Mouse (Mus musculus): ENCODE data around the gene Tulp4. TPM values are rescaled to one million over a fixed set of nuclear protein-coding genes. Genes with fewer than 3 reads are reported as not detected.

The Tulp4 gene
- polyA plus RNA-seq, 1 experiment: 59.4 TPM

DNA sequence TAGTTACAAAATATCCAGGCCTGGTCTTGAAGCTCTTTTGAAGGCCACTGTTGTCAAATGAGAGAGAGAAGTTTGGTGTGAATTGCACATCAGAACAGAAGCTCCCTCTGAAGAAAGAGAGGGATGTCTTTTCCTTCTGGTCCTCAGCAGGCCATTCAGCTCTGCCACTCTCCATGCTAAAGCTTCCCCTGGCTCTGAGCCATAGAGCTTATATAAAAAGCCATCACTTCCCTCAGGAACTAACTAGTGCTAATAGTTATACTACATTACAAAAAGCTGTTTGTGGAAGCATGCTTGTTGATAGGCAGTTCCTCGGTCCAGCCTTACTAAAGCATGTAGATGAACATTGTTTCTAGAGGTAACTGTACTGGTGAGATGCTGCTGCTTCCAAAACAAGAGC is 89.2 kb downstream of the Tulp4 start:
- H3K4me3 ChIP-seq (ENCODE audit: low read depth, low read length): no peak overlapping the region
- no peak overlapping the region for H3K27ac ChIP-seq (ENCODE audit: insufficient read depth, low read length)
- no peaks in the 10 kb centered on the region for H3K36me3 ChIP-seq (ENCODE audit: control insufficient read depth, insufficient read depth, low read length, poor library complexity, severe bottlenecking)
- no peaks in the 10 kb centered on the region for H3K9me3 ChIP-seq (replicated peaks; ENCODE audit: control insufficient read depth, insufficient read depth, low read length, poor library complexity, severe bottlenecking)
- H3K27me3 ChIP-seq (ENCODE audit: control insufficient read depth, insufficient read depth, low read length, poor library complexity, severe bottlenecking): no peaks in the 10 kb centered on the region
- TF ChIP-seq POLR2A (IDR thresholded peaks at IDR 0.05; ENCODE audit: insufficient read depth, low read length) (no peak), CTCF (IDR thresholded peaks at IDR 0.05; ENCODE audit: low read depth, low read length) (no peak), EP300 (IDR thresholded peaks at IDR 0.05; ENCODE audit: insufficient read depth, low read depth, low read length) (no peak)
- no peaks in the 10 kb centered on the region for H3K4me1 ChIP-seq (ENCODE audit: control insufficient read depth, insufficient read depth, low read length)
- H3K9ac ChIP-seq (ENCODE audit: low read depth, poor library complexity, severe bottlenecking): no peak overlapping the region

DNA sequence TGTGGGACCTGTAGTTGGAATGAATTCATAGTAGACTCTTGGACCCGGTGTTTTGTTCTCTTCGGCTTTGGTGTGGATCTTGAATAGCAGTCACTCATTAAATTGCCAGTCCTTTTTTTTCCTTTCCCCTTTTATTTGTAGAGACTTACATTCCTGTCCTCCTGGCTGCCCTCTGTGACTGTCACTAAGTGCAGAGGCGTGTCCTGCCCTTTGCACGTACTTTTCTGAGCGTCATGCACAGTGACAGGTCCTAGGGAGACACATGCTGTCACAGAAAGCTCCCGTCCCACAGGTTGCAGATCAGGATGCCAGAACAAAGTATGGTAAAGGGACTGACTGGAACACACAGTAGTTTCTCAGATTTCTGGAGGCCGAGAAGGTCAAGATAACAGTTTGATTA is 91.3 kb downstream of the Tulp4 start:
- Histone ChIP-seq H3K36me3 (ENCODE audit: control insufficient read depth, insufficient read depth, low read length, poor library complexity, severe bottlenecking) (no peaks in the 10 kb centered on the region), H3K9ac (ENCODE audit: low read depth, poor library complexity, severe bottlenecking) (no peak overlapping the region), H3K27ac (ENCODE audit: insufficient read depth, low read length) (no peak overlapping the region), H3K9me3 (replicated peaks; ENCODE audit: control insufficient read depth, insufficient read depth, low read length, poor library complexity, severe bottlenecking) (no peaks in the 10 kb centered on the region), H3K4me3 (ENCODE audit: low read depth, low read length) (no peak overlapping the region), H3K4me1 (ENCODE audit: control insufficient read depth, insufficient read depth, low read length) (no peaks in the 10 kb centered on the region), H3K27me3 (ENCODE audit: control insufficient read depth, insufficient read depth, low read length, poor library complexity, severe bottlenecking) (no peaks in the 10 kb centered on the region)
- TF ChIP-seq CTCF (IDR thresholded peaks at IDR 0.05; ENCODE audit: low read depth, low read length): no peak
- TF ChIP-seq EP300 (IDR thresholded peaks at IDR 0.05; ENCODE audit: insufficient read depth, low read depth, low read length): no peak
- no peak for TF ChIP-seq POLR2A (IDR thresholded peaks at IDR 0.05; ENCODE audit: insufficient read depth, low read length)

DNA sequence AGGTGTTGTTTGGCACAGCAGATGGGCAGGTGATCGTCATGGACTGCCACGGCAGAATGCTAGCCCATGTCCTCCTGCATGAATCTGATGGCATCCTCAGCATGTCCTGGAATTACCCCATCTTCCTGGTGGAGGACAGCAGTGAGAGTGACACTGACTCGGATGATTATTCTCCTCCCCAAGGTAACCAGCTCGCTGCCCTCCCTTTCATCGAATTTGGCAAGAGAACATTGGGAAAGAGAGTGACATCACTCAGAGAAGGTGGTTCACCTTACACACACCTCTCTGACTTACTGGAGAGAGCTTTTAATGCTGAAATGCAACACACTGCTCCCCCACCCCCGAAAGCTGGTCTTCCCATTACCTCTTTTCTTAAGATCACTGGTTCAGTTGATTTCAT is 92.4 kb downstream of the Tulp4 start:
- Histone ChIP-seq H3K36me3 (ENCODE audit: control insufficient read depth, insufficient read depth, low read length, poor library complexity, severe bottlenecking) (no peaks in the 10 kb centered on the region), H3K4me1 (ENCODE audit: control insufficient read depth, insufficient read depth, low read length) (no peaks in the 10 kb centered on the region), H3K4me3 (ENCODE audit: low read depth, low read length) (no peak overlapping the region)

DNA sequence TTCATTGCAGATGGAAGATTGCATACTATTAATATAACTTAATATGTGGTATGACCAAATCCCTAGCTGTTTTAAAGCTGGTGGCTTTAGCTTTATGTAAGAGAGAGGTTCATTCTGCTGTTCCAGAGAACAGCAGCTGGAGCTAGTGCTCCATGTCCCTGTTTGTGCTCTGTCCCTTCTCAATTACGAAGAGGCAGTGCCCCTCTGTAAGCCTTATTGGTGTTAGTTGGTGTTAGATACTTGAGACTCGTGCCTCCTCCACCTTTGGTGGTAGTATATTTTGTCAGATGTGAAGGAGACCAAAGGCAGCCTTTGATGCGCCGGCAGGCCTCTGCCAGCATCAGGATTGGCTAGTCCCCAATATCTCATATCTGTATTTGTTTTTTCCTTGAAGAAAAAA is 92.9 kb downstream of the Tulp4 start:
- H3K9me3 ChIP-seq (replicated peaks; ENCODE audit: control insufficient read depth, insufficient read depth, low read length, poor library complexity, severe bottlenecking): no peaks in the 10 kb centered on the region
- H3K27me3 ChIP-seq (ENCODE audit: control insufficient read depth, insufficient read depth, low read length, poor library complexity, severe bottlenecking): no peaks in the 10 kb centered on the region
- no peak for TF ChIP-seq POLR2A (IDR thresholded peaks at IDR 0.05; ENCODE audit: insufficient read depth, low read length)
- TF ChIP-seq EP300 (IDR thresholded peaks at IDR 0.05; ENCODE audit: insufficient read depth, low read depth, low read length): no peak
- no peaks in the 10 kb centered on the region for H3K36me3 ChIP-seq (ENCODE audit: control insufficient read depth, insufficient read depth, low read length, poor library complexity, severe bottlenecking)
- H3K9ac ChIP-seq (ENCODE audit: low read depth, poor library complexity, severe bottlenecking): no peak overlapping the region
- H3K4me3 ChIP-seq (ENCODE audit: low read depth, low read length): no peak overlapping the region
- no peak overlapping the region for H3K27ac ChIP-seq (ENCODE audit: insufficient read depth, low read length)
- H3K4me1 ChIP-seq (ENCODE audit: control insufficient read depth, insufficient read depth, low read length): no peaks in the 10 kb centered on the region

More for the DNA sequence above, 92.4 kb downstream of the Tulp4 start:
- no peaks in the 10 kb centered on the region for H3K27me3 ChIP-seq (ENCODE audit: control insufficient read depth, insufficient read depth, low read length, poor library complexity, severe bottlenecking)
- no peaks in the 10 kb centered on the region for H3K9me3 ChIP-seq (replicated peaks; ENCODE audit: control insufficient read depth, insufficient read depth, low read length, poor library complexity, severe bottlenecking)
- no peak overlapping the region for H3K9ac ChIP-seq (ENCODE audit: low read depth, poor library complexity, severe bottlenecking)
- TF ChIP-seq CTCF (IDR thresholded peaks at IDR 0.05; ENCODE audit: low read depth, low read length) (no peak), POLR2A (IDR thresholded peaks at IDR 0.05; ENCODE audit: insufficient read depth, low read length) (no peak), EP300 (IDR thresholded peaks at IDR 0.05; ENCODE audit: insufficient read depth, low read depth, low read length) (no peak)
- H3K27ac ChIP-seq (ENCODE audit: insufficient read depth, low read length): no peak overlapping the region

DNA sequence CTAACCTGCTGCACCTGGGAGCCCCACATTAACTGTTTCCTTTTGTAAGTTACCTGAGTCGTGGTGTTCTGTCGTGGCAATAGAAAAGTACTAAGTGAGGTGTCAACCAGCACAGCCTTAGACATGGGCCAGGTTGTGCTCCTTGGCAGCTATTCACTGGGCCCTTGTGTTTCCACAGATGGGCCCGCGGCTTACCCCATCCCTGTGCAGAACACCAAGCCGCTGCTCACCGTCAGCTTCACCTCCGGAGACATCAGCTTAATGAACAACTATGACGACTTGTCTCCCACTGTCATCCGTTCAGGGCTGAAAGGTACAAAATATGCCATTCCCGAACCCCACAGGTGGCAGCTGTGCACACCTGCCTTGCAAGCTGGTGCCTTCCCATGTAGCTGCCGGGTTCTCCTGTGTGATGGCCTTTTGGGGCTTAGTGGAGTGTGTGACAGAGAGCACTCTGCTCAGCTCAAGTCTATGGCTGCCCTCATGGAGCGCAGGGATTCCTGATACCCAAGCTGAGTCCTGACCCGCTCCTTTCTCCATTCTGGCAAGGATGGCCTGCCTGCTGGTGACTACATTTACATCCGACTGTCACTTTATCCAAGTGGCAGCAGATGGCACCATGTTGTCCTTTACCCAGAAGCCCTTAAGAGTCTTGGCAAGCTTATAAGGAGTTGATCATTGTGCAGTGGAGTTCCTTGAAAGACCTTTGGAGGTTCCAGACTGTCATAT is 95.4 kb downstream of the Tulp4 start:
- Histone ChIP-seq H3K9ac (ENCODE audit: low read depth, poor library complexity, severe bottlenecking) (no peak overlapping the region), H3K27ac (ENCODE audit: insufficient read depth, low read length) (no peak overlapping the region), H3K27me3 (ENCODE audit: control insufficient read depth, insufficient read depth, low read length, poor library complexity, severe bottlenecking) (no peaks in the 10 kb centered on the region), H3K4me1 (ENCODE audit: control insufficient read depth, insufficient read depth, low read length) (no peaks in the 10 kb centered on the region), H3K36me3 (ENCODE audit: control insufficient read depth, insufficient read depth, low read length, poor library complexity, severe bottlenecking) (no peaks in the 10 kb centered on the region), H3K9me3 (replicated peaks; ENCODE audit: control insufficient read depth, insufficient read depth, low read length, poor library complexity, severe bottlenecking) (no peaks in the 10 kb centered on the region), H3K4me3 (ENCODE audit: low read depth, low read length) (no peak overlapping the region)
- TF ChIP-seq EP300 (IDR thresholded peaks at IDR 0.05; ENCODE audit: insufficient read depth, low read depth, low read length) (no peak), CTCF (IDR thresholded peaks at IDR 0.05; ENCODE audit: low read depth, low read length) (no peak), POLR2A (IDR thresholded peaks at IDR 0.05; ENCODE audit: insufficient read depth, low read length) (no peak)

DNA sequence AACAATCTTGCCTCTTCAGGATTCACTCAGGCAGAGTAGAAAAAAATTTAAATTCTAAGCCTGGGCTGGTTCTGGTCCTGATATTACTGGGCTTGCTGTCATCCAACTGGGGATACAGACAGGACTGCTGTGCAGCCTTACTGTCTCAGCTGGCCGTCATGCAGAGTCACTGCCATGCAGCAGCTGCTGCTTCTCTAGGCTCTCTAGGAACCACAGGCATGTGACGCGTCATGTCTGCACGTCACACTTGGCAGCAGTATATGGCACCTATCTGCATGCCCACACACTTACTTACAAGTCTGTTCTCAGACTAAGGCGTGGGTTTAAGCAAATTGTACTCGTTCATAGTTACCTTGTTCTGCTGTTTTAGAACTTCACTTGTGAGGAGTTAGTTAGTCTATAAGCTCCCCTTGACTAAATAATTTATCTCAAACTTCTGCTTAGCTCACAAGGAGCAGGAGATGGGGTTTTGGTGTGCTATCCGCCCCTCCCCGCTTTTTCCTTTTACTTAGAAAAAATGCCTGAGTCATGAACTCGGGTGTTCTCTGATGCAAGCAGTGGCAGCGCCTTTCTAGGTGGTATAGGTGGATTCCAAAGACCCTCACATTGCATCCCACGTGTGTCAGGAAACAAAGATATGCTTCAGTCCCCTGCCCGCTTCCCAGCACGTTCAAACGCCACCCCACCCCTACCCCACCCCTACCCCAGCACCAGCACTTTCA is 96.3 kb downstream of the Tulp4 start:
- TF ChIP-seq CTCF (IDR thresholded peaks at IDR 0.05; ENCODE audit: low read depth, low read length) (no peak), POLR2A (IDR thresholded peaks at IDR 0.05; ENCODE audit: insufficient read depth, low read length) (no peak), EP300 (IDR thresholded peaks at IDR 0.05; ENCODE audit: insufficient read depth, low read depth, low read length) (no peak)
- Histone ChIP-seq H3K9me3 (replicated peaks; ENCODE audit: control insufficient read depth, insufficient read depth, low read length, poor library complexity, severe bottlenecking) (no peaks in the 10 kb centered on the region), H3K9ac (ENCODE audit: low read depth, poor library complexity, severe bottlenecking) (no peak overlapping the region), H3K36me3 (ENCODE audit: control insufficient read depth, insufficient read depth, low read length, poor library complexity, severe bottlenecking) (no peaks in the 10 kb centered on the region), H3K27me3 (ENCODE audit: control insufficient read depth, insufficient read depth, low read length, poor library complexity, severe bottlenecking) (no peaks in the 10 kb centered on the region), H3K27ac (ENCODE audit: insufficient read depth, low read length) (no peak overlapping the region), H3K4me1 (ENCODE audit: control insufficient read depth, insufficient read depth, low read length) (no peaks in the 10 kb centered on the region), H3K4me3 (ENCODE audit: low read depth, low read length) (no peak overlapping the region)
